Comparison of ENCODE assay signal across 14 mouse cellular contexts in the genomic region with DNA sequence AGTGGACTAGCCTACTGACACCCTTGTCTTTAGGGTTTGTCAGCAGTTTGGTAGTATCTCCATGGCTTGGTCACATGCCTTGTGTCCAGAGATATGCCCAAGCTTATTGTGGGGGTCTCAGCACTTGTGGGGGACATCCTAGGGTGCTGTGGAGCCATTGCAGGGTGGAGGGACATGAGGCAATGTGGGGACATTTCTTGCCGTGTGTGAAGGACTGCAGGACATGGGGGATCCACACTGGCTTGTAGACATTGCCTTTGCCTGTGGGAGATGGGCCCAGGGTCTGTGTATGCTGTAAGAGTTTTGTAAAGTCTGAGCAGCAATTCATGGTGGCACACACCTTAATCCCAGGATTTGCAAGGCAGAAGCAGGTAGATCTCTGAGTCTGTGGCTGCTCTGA. TPM values are rescaled to one million over a fixed set of nuclear protein-coding genes. Genes with fewer than 3 reads are reported as not detected.
DNase-seq lines count a peak whose midpoint lies in the region; ATAC-seq and TF ChIP-seq lines count a peak whose summit lies in the region.
"Had no signal": no experiment of that assay in that cellular context is flagged by ENCODE, and none has a peak within 500 bp of the region (broad histone marks: within the 10 kb centered on the region; RNA-seq: fewer than 3 reads in every experiment).

No protein-coding gene starts in this region.

- no peak for TF ChIP-seq CTCF in kidney, adult 2 months (conservative IDR thresholded peaks at IDR 0.05; ENCODE audit: insufficient read depth, insufficient read length, low read depth, low read length)
- TF ChIP-seq CTCF in embryonic fibroblast, embryonic 13.5 days (IDR thresholded peaks at IDR 0.05; ENCODE audit: borderline replicate concordance, insufficient read depth, low read length): no peak
- TF ChIP-seq CTCF in stomach, postnatal 0 days (IDR thresholded peaks at IDR 0.05; ENCODE audit: low read depth): no peak

- TF ChIP-seq EP300 in stomach, postnatal 0 days (optimal IDR thresholded peaks at IDR 0.05): no peak

- no peak for TF ChIP-seq POLR2A in kidney, adult 2 months (IDR thresholded peaks at IDR 0.05; ENCODE audit: low read depth, low read length)
- no peak for TF ChIP-seq POLR2A in embryonic fibroblast, embryonic 13.5 days (IDR thresholded peaks at IDR 0.05; ENCODE audit: low read depth, low read length)

- no peaks in the 10 kb centered on the region for H3K36me3 ChIP-seq in kidney, embryonic 14.5 days (ENCODE audit: control insufficient read depth, insufficient read depth, low read length)
- H3K36me3 ChIP-seq in kidney, adult 2 months (ENCODE audit: control insufficient read depth, insufficient read depth, low read length): no peaks in the 10 kb centered on the region
- peaks cover 10% of the 10 kb centered on the region for H3K36me3 ChIP-seq in megakaryocyte, embryonic 14.5 days (replicated peaks; ENCODE audit: low read length)
- H3K36me3 ChIP-seq in stomach, postnatal 0 days (ENCODE audit: control insufficient read depth, insufficient read depth, low read length): no peaks in the 10 kb centered on the region
- H3K36me3 ChIP-seq: forebrain, embryonic 12.5 days; midbrain, embryonic 10.5 days; neural tube, embryonic 15.5 days had no signal

- peaks cover 4% of the 10 kb centered on the region; the same call in 1 of the 2 replicates for H3K27me3 ChIP-seq in kidney, embryonic 14.5 days (ENCODE audit: control insufficient read depth, insufficient read depth, low read length)
- H3K27me3 ChIP-seq in kidney, adult 2 months (replicated peaks; ENCODE audit: control insufficient read depth, insufficient read depth, low read length): no peaks in the 10 kb centered on the region
- no peaks in the 10 kb centered on the region for H3K27me3 ChIP-seq in megakaryocyte, embryonic 14.5 days (replicated peaks)
- no peaks in the 10 kb centered on the region for H3K27me3 ChIP-seq in stomach, postnatal 0 days (ENCODE audit: control insufficient read depth, insufficient read depth, low read length)

- H3K4me1 ChIP-seq in kidney, embryonic 14.5 days (ENCODE audit: control insufficient read depth, insufficient read depth, low read length): 0 out of 2 replicates have a peak, but pooled peaks cover 19% of the 10 kb centered on the region
- H3K4me1 ChIP-seq in kidney, adult 2 months (ENCODE audit: control insufficient read depth, insufficient read depth, low read length): no peaks in the 10 kb centered on the region; the same call in 1 of the 2 replicates
- H3K4me1 ChIP-seq in megakaryocyte, embryonic 14.5 days: peaks cover 58% of the 10 kb centered on the region
- peaks cover 8% of the 10 kb centered on the region for H3K4me1 ChIP-seq in embryonic fibroblast, embryonic 13.5 days (ENCODE audit: control insufficient read depth, insufficient read depth, low read length)
- H3K4me1 ChIP-seq in stomach, postnatal 0 days (replicated peaks; ENCODE audit: control insufficient read depth, insufficient read depth): peaks cover 7% of the 10 kb centered on the region; the same call in 1 of the 2 replicates

- H3K27ac ChIP-seq in kidney, embryonic 14.5 days (ENCODE audit: low read depth, low read length): peak overlapping the region; percentile 42; the same call in 1 of the 2 replicates
- no peak overlapping the region for H3K27ac ChIP-seq in kidney, adult 2 months (ENCODE audit: insufficient read depth, low read depth, low read length)
- peak overlapping the region; percentile 72; the same call in 1 of the 2 replicates for H3K27ac ChIP-seq in embryonic fibroblast, embryonic 13.5 days (ENCODE audit: insufficient read depth, low read length)
- H3K27ac ChIP-seq in stomach, postnatal 0 days (replicated peaks): no peak overlapping the region
- H3K27ac ChIP-seq: forebrain, embryonic 12.5 days; neural tube, embryonic 15.5 days had no signal

- DNase-seq in kidney, adult 2 months: no peak
- no peak for DNase-seq in stomach, postnatal 0 days (ENCODE audit: low spot score)
- no peak for DNase-seq in thymus, postnatal 0 days (ENCODE audit: low spot score)
- DNase-seq: cerebellum, adult 8-10 months; gastrocnemius, postnatal 36 days; thymus, postnatal 36 days had no signal

- H3K4me3 ChIP-seq in kidney, embryonic 14.5 days (ENCODE audit: low read length): no peak overlapping the region
- H3K4me3 ChIP-seq in kidney, adult 2 months (ENCODE audit: insufficient read depth, low read depth, low read length): no peak overlapping the region
- peak overlapping the region; percentile 93 for H3K4me3 ChIP-seq in megakaryocyte, embryonic 14.5 days (replicated peaks)
- no peak overlapping the region for H3K4me3 ChIP-seq in embryonic fibroblast, embryonic 13.5 days (ENCODE audit: insufficient read depth, low read length)
- H3K4me3 ChIP-seq in stomach, postnatal 0 days (ENCODE audit: low read depth, low read length): no peak overlapping the region

- WGBS in kidney, embryonic 14.5 days: 60% methylated on average over 1 of the region's 1 CpGs
- WGBS in kidney, adult 2 months: 89% methylated on average over 1 of the region's 1 CpGs
- WGBS in stomach, postnatal 0 days: 77% methylated on average over 1 of the region's 1 CpGs

- no peaks in the 10 kb centered on the region for H3K9me3 ChIP-seq in kidney, embryonic 14.5 days (ENCODE audit: control insufficient read depth, low read length)
- H3K9me3 ChIP-seq in megakaryocyte, embryonic 14.5 days: no peaks in the 10 kb centered on the region
- H3K9me3 ChIP-seq in stomach, postnatal 0 days (ENCODE audit: control insufficient read depth, low read length): no peaks in the 10 kb centered on the region
- H3K9me3 ChIP-seq: forebrain, embryonic 12.5 days; midbrain, embryonic 10.5 days; neural tube, embryonic 15.5 days had no signal

- no peak for ATAC-seq in kidney, embryonic 14.5 days (ENCODE audit: low FRiP score, low TSS enrichment)
- ATAC-seq in megakaryocyte, adult 5-6 weeks (ENCODE audit: poor library complexity, severe bottlenecking): no peak
- ATAC-seq in stomach, postnatal 0 days (ENCODE audit: low FRiP score, low TSS enrichment): no peak
- ATAC-seq: CD4-positive, CD25-positive, alpha-beta regulatory T cell, adult 4 months had no signal

- H3K9ac ChIP-seq in kidney, embryonic 14.5 days (ENCODE audit: low read depth, low read length): peak overlapping the region; percentile 58; the same call in 1 of the 2 replicates
- no peak overlapping the region for H3K9ac ChIP-seq in stomach, postnatal 0 days (ENCODE audit: low read length)
- H3K9ac ChIP-seq: forebrain, embryonic 12.5 days; neural tube, embryonic 15.5 days had no signal

- no peak overlapping the region for H3K4me2 ChIP-seq in kidney, embryonic 14.5 days (replicated peaks; ENCODE audit: low read depth, low read length)
- peak overlapping the region; percentile 66; the same call in 1 of the 2 replicates for H3K4me2 ChIP-seq in stomach, postnatal 0 days (replicated peaks; ENCODE audit: low read depth)

RNA-seq across cellular contexts. Expression of a gene that starts 15.3 kb away (rescaled TPM):
- 13.7 and 14.0 TPM in 2 replicates for polyA plus RNA-seq in kidney, embryonic 14.5 days (2014; fragmentation: Nextera tagmentation; extraction: Ambion mirVana)
- polyA plus RNA-seq in kidney, adult 2 months (2012; rRNA removed): 7.8 and 9.0 TPM in 2 replicates
- polyA plus RNA-seq in megakaryocyte, embryonic 14.5 days (2012; ENCODE audit: insufficient read depth, low replicate concordance): 8.2 and 26.2 TPM in 2 replicates
- total RNA-seq in megakaryocyte, adult 5-6 weeks (2015): 6.8 and 7.3 TPM in 2 replicates
- 3.0 and 3.9 TPM in 2 replicates for total RNA-seq in megakaryocyte, adult 5-6 weeks (2017)
- 14.7 and 20.6 TPM in 2 replicates for polyA plus RNA-seq in embryonic fibroblast, embryonic 13.5 days (2011; ENCODE audit: insufficient read length, low read depth, missing spikeins)
- 2.5 and 3.0 TPM in 2 replicates for polyA plus RNA-seq in stomach, postnatal 0 days (2015; fragmentation: Nextera tagmentation; extraction: Ambion mirVana)
- 0.95 and 1.0 TPM in 2 replicates for polyA plus RNA-seq in thymus, postnatal 0 days (2015; fragmentation: Nextera tagmentation; extraction: Ambion mirVana)

RNA-seq across cellular contexts. Expression of a gene that starts 31.1 kb away (rescaled TPM):
- 366 and 377 TPM in 2 replicates for polyA plus RNA-seq in kidney, embryonic 14.5 days (2014; fragmentation: Nextera tagmentation; extraction: Ambion mirVana)
- 53.1 and 72.6 TPM in 2 replicates for polyA plus RNA-seq in kidney, adult 2 months (2012; rRNA removed)
- 62.5 and 150 TPM in 2 replicates for polyA plus RNA-seq in megakaryocyte, embryonic 14.5 days (2012; ENCODE audit: insufficient read depth, low replicate concordance)
- 39.6 and 49.0 TPM in 2 replicates for total RNA-seq in megakaryocyte, adult 5-6 weeks (2015)
- 149 and 165 TPM in 2 replicates for total RNA-seq in megakaryocyte, adult 5-6 weeks (2017)
- polyA plus RNA-seq in embryonic fibroblast, embryonic 13.5 days (2011; ENCODE audit: insufficient read length, low read depth, missing spikeins): 142 and 166 TPM in 2 replicates
- 161 TPM in 2 replicates for polyA plus RNA-seq in stomach, postnatal 0 days (2015; fragmentation: Nextera tagmentation; extraction: Ambion mirVana)
- 281 and 307 TPM in 2 replicates for polyA plus RNA-seq in thymus, postnatal 0 days (2015; fragmentation: Nextera tagmentation; extraction: Ambion mirVana)

RNA-seq across cellular contexts. Expression of a gene that starts 49.8 kb away (rescaled TPM):
- 5.6 and 8.7 TPM in 2 replicates for polyA plus RNA-seq in kidney, embryonic 14.5 days (2014; fragmentation: Nextera tagmentation; extraction: Ambion mirVana)
- polyA plus RNA-seq in kidney, adult 2 months (2012; rRNA removed): 17.0 and 19.0 TPM in 2 replicates
- polyA plus RNA-seq in megakaryocyte, embryonic 14.5 days (2012; ENCODE audit: insufficient read depth, low replicate concordance): 15.5 and 17.9 TPM in 2 replicates
- total RNA-seq in megakaryocyte, adult 5-6 weeks (2015): 24.9 and 30.9 TPM in 2 replicates
- total RNA-seq in megakaryocyte, adult 5-6 weeks (2017): 33.5 and 37.0 TPM in 2 replicates
- 11.1 and 15.1 TPM in 2 replicates for polyA plus RNA-seq in embryonic fibroblast, embryonic 13.5 days (2011; ENCODE audit: insufficient read length, low read depth, missing spikeins)
- 6.8 and 7.1 TPM in 2 replicates for polyA plus RNA-seq in stomach, postnatal 0 days (2015; fragmentation: Nextera tagmentation; extraction: Ambion mirVana)
- 13.8 and 14.0 TPM in 2 replicates for polyA plus RNA-seq in thymus, postnatal 0 days (2015; fragmentation: Nextera tagmentation; extraction: Ambion mirVana)

RNA-seq across cellular contexts. Expression of a gene that starts 58.3 kb away (rescaled TPM):
- polyA plus RNA-seq in kidney, embryonic 14.5 days (2014; fragmentation: Nextera tagmentation; extraction: Ambion mirVana): 26.8 and 34.2 TPM in 2 replicates
- polyA plus RNA-seq in kidney, adult 2 months (2012; rRNA removed): 42.8 and 52.4 TPM in 2 replicates
- polyA plus RNA-seq in megakaryocyte, embryonic 14.5 days (2012; ENCODE audit: insufficient read depth, low replicate concordance): 47.4 and 49.4 TPM in 2 replicates
- total RNA-seq in megakaryocyte, adult 5-6 weeks (2015): 17.7 and 18.8 TPM in 2 replicates
- 34.0 and 36.9 TPM in 2 replicates for total RNA-seq in megakaryocyte, adult 5-6 weeks (2017)
- 23.2 and 27.4 TPM in 2 replicates for polyA plus RNA-seq in embryonic fibroblast, embryonic 13.5 days (2011; ENCODE audit: insufficient read length, low read depth, missing spikeins)
- polyA plus RNA-seq in stomach, postnatal 0 days (2015; fragmentation: Nextera tagmentation; extraction: Ambion mirVana): 37.2 and 40.8 TPM in 2 replicates
- 61.2 and 64.2 TPM in 2 replicates for polyA plus RNA-seq in thymus, postnatal 0 days (2015; fragmentation: Nextera tagmentation; extraction: Ambion mirVana)

Comparison
In these comparisons a context has a peak if more than half of its experiments do, and no peak if none do; other contexts are left out.
1. H3K27ac ChIP-seq: peak in kidney, embryonic 14.5 days (single experiment) and embryonic fibroblast, embryonic 13.5 days (single experiment); none in kidney, adult 2 months (single experiment) and stomach, postnatal 0 days (single experiment).